Mouse (Mus musculus) heart, embryonic 13.5 days (tissue): ENCODE data around the gene Ago4. TPM values are rescaled to one million over a fixed set of nuclear protein-coding genes. Genes with fewer than 3 reads are reported as not detected.

Experiments
- ATAC-seq: fragments of 200-750 bp; cut with Nextera tagmentation; 2 replicates; pipeline ENCODE4 v1.8.0; 2017; ENCODE audit warnings: moderate TSS enrichment; ENCODE audit not compliant: insufficient number of reproducible peaks, low FRiP score, low TSS enrichment; ENCODE audit errors: extremely low read depth
- H3K27ac ChIP-seq: fragments of 300-500 bp; sonication (generic); replicated peaks from 2 replicates; pipeline ENCODE4 v1.5.1; 2015; ENCODE audit warnings: moderate library complexity, mild to moderate bottlenecking, inconsistent platforms
- H3K27me3 ChIP-seq: fragments of 300-500 bp; sonication (generic); replicated peaks from 2 replicates; pipeline ENCODE4 v1.6.1; 2015; ENCODE audit warnings: mild to moderate bottlenecking, inconsistent platforms
- H3K36me3 ChIP-seq: fragments of 300-500 bp; sonication (generic); 2 replicates; pipeline ENCODE4 v1.6.1; 2015; ENCODE audit warnings: mild to moderate bottlenecking, inconsistent platforms
- H3K4me1 ChIP-seq: fragments of 300-500 bp; sonication (generic); 2 replicates; pipeline ENCODE4 v1.6.1; 2015; ENCODE audit warnings: inconsistent platforms
- H3K4me2 ChIP-seq: fragments of 300-500 bp; sonication (generic); 2 replicates; pipeline ENCODE4 v1.6.1; 2015; ENCODE audit warnings: inconsistent platforms, mild to moderate bottlenecking, moderate library complexity
- H3K4me3 ChIP-seq: fragments of 300-500 bp; sonication (generic); 2 replicates; pipeline ENCODE4 v1.5.1; 2015; ENCODE audit warnings: moderate library complexity, mild to moderate bottlenecking, inconsistent platforms
- H3K9ac ChIP-seq: fragments of 300-500 bp; sonication (generic); 2 replicates; pipeline ENCODE4 v1.6.1; 2015; ENCODE audit warnings: inconsistent platforms, mild to moderate bottlenecking, moderate library complexity
- H3K9me3 ChIP-seq: fragments of 300-500 bp; sonication (generic); 2 replicates; pipeline ENCODE4 v1.6.1; 2016; ENCODE audit warnings: inconsistent platforms
- WGBS: fragments of 180-500 bp; shearing (Covaris S2); methylation state at CpG from one replicate; pipeline ENCODE4 v1.1.7; 2015; ENCODE audit warnings: mixed read lengths; 5-methylcytosine and 5-hydroxymethylcytosine counted together
- polyA plus RNA-seq: library from polyadenylated mRNA; unstranded; fragments of >200 nt; fragmentation: Nextera tagmentation; extraction: Ambion mirVana; gene quantifications from 2 replicates; pipeline ENCODE4 v1.2.1, GENCODE M21; 2015

The Ago4 gene
- polyA plus RNA-seq, 1 experiment from 2014 or later = 0.75 TPM

DNA sequence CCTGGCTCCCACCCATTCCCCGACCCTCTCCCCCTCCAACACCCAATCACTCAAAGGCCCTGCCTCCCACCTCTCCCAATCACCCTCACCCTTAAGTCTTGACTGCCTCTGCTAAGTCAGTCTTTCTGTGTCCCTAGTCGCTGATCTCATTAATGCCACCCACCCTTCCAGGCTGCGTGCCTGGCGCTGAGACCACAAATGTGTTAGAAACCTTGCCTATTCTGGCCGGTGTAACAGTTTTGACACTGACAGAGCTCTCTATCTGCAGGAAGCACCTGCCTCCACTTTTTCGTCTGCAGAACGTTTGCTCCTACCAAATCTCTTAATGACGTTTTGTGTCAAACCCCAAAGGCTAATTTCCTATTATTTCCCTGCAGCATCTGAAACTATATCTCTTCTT lies 64.3 kb downstream of the Ago4 start:
- peak overlapping the region; percentile 61; the same call in 1 of the 2 replicates for H3K27ac ChIP-seq
- peak overlapping the region; percentile 56 for H3K9ac ChIP-seq
- 6% methylated on average over 8 of the region's 8 CpGs for WGBS
- H3K4me2 ChIP-seq = peak overlapping the region; percentile 81
- H3K4me3 ChIP-seq = peak overlapping the region; percentile 96
- no peaks in the 10 kb centered on the region for H3K27me3 ChIP-seq
- H3K4me1 ChIP-seq = peaks cover 43% of the 10 kb centered on the region
- H3K9me3 ChIP-seq = no peaks in the 10 kb centered on the region
- no peaks in the 10 kb centered on the region for H3K36me3 ChIP-seq
- no peak for ATAC-seq

DNA sequence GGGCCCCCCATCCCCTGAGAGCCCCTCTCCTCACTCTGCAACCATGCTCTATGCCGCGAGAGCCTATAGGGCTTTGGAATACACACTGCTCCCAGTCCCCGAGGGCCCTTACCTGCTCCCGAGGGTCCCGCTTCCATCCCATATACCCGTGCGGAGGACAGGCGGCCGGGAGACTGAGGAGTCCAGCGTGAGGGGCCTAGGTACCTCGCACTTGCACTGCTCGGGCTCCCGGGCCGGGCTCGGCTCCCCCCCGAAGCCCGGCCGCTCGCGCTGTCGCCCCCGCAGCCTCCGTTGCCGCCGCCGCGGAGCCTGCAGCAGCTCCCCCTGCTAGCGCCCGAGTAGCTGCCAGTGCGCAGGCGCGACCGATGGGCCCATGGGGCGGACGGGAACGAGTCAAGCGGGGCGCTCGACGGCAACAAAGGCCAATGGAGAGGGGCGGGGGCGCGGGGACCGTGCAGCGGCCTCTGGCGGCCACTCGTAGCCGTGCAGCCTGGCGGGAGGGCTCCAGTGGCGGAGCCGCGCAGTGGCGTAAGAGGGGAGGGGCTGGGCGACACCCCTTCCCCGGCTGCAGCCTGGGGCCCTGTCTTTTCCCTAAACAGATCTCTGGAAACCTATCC lies 64.9 kb downstream of the Ago4 start, which contains the start of gene Ago1:
TSS of gene Ago1 (minus strand) at position 299 of the 617 bp plus-strand sequence.
- Histone ChIP-seq H3K4me1 (peaks cover 43% of the 10 kb centered on the region), H3K9me3 (no peaks in the 10 kb centered on the region), H3K36me3 (no peaks in the 10 kb centered on the region), H3K9ac (peak within 1 kb of the TSS; percentile 94), H3K27ac (peak within 1 kb of the TSS; percentile 86), H3K4me3 (peak within 1 kb of the TSS; percentile 96), H3K4me2 (peak within 1 kb of the TSS; percentile 81), H3K27me3 (no peaks in the 10 kb centered on the region)
- peak; percentile 86 for ATAC-seq
- WGBS = 0% methylated on average over 50 of the region's 55 CpGs

DNA sequence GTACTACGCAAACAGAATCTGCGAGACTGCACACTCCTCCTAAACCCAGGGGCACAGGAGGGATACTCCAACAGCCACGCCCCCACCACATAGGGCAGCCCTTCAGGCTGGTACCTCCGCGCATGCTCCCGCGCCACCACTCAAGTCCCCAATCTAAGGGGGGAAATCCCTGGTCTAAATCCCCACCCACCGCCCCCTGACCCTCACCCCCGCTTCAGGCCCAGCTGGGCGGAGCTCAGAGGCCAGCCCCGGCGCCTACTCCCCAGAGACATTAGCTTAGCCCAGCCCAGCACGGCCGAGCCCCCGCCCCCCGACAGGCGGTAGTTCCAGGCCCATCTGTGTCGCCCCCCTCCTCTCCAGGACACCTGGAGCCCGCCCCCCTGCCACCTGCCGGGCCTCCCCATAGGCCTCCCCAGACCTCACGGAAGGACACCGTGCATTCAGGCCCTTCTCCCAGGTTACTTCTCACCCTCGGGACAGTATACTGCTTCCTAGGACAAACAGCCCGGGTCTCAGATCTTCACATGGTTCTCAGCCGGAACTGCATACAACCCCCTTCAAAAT lies 65.5 kb downstream of the Ago4 start:
- H3K4me1 ChIP-seq = peaks cover 43% of the 10 kb centered on the region
- 1% methylated on average over 25 of the region's 25 CpGs for WGBS
- peak overlapping the region; percentile 94 for H3K9ac ChIP-seq
- no peaks in the 10 kb centered on the region for H3K36me3 ChIP-seq
- peak overlapping the region; percentile 81 for H3K4me2 ChIP-seq
- no peaks in the 10 kb centered on the region for H3K9me3 ChIP-seq
- no peaks in the 10 kb centered on the region for H3K27me3 ChIP-seq
- H3K4me3 ChIP-seq = peak overlapping the region; percentile 96
- ATAC-seq = peak; percentile 72
- peak overlapping the region; percentile 86 for H3K27ac ChIP-seq

DNA sequence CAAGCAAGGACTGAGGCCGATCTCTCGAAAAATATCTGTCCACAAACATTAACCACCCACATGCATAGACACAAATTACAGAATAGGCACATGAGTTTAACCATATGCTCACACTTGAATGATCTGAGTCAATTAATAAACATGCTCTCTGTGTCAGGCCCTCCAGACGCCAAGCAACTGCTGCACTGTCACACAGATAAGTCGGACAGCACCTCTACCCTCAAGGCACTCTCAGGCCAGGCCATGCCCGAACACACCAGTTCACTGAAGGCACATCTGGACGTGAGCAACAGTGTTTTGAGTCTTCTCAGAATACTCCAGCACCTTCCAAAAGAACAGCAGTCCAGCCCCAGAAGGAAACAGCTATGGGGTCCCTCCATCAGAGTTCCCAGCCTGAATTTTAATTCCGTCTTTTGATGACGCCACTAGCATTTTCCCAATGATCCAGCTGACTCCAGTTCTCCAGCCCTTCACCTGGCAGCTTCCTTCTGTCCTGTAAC lies 67.0 kb downstream of the Ago4 start:
- Histone ChIP-seq H3K9ac (peak overlapping the region; percentile 59), H3K27ac (peak overlapping the region; percentile 25; the same call in 1 of the 2 replicates), H3K36me3 (no peaks in the 10 kb centered on the region), H3K4me3 (peak overlapping the region; percentile 10; the same call in 1 of the 2 replicates), H3K4me2 (peak overlapping the region; percentile 41), H3K9me3 (no peaks in the 10 kb centered on the region), H3K4me1 (peaks cover 49% of the 10 kb centered on the region), H3K27me3 (no peaks in the 10 kb centered on the region)
- WGBS = 37% methylated on average over 8 of the region's 8 CpGs
- ATAC-seq = no peak

DNA sequence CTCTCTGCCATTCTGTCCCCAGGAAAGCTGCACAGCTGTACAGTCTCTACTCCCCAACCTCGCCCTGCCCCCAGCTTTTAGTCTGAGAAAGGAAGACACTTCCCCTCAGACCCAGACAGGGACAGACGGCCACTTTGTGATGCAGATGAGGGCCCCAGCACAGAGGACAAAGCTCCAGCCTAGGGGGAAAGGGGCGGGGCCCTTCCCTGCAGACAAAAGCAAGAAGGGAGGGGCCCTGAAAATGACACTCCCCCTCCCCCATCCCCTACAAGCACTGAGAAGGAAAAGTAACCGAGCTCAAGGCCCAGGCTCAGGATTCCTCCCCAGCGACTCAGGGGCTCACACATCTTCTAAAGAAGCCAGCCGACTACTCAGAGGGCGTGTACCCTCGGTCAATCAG lies 67.4 kb downstream of the Ago4 start:
- H3K4me2 ChIP-seq = peak overlapping the region; percentile 41
- peak overlapping the region; percentile 50; the same call in 1 of the 2 replicates for H3K27ac ChIP-seq
- H3K9ac ChIP-seq = peak overlapping the region; percentile 59
- peaks cover 49% of the 10 kb centered on the region for H3K4me1 ChIP-seq
- H3K9me3 ChIP-seq = no peaks in the 10 kb centered on the region
- 10% methylated on average over 8 of the region's 8 CpGs for WGBS
- H3K36me3 ChIP-seq = peaks cover 2% of the 10 kb centered on the region; the same call in 1 of the 2 replicates
- peak overlapping the region; percentile 10; the same call in 1 of the 2 replicates for H3K4me3 ChIP-seq
- H3K27me3 ChIP-seq = no peaks in the 10 kb centered on the region
- ATAC-seq = no peak

DNA sequence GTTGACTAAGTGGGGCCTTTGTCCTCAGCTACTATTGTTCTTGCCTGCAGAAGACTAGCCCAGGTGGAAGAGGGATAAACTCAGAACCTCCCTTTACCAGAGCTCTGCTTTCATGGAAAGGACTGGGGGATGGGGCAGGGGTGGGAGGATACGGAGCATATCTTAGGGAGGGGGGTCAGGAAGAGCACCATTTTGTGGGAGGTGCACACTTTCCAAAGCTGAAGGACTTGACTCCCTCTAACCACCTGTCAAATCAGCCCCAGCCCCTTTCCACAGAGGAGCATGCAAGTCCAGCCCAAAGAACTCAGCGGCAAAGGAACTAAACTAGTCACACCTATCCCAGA lies 68.4 kb downstream of the Ago4 start:
- Histone ChIP-seq H3K27ac (no peak overlapping the region), H3K4me3 (no peak overlapping the region), H3K36me3 (peaks cover 11% of the 10 kb centered on the region), H3K9me3 (no peaks in the 10 kb centered on the region), H3K9ac (no peak overlapping the region), H3K4me2 (peak overlapping the region; percentile 41; the same call in 1 of the 2 replicates), H3K4me1 (peaks cover 49% of the 10 kb centered on the region), H3K27me3 (no peaks in the 10 kb centered on the region)
- 16% methylated on average over 2 of the region's 2 CpGs for WGBS
- ATAC-seq = no peak

DNA sequence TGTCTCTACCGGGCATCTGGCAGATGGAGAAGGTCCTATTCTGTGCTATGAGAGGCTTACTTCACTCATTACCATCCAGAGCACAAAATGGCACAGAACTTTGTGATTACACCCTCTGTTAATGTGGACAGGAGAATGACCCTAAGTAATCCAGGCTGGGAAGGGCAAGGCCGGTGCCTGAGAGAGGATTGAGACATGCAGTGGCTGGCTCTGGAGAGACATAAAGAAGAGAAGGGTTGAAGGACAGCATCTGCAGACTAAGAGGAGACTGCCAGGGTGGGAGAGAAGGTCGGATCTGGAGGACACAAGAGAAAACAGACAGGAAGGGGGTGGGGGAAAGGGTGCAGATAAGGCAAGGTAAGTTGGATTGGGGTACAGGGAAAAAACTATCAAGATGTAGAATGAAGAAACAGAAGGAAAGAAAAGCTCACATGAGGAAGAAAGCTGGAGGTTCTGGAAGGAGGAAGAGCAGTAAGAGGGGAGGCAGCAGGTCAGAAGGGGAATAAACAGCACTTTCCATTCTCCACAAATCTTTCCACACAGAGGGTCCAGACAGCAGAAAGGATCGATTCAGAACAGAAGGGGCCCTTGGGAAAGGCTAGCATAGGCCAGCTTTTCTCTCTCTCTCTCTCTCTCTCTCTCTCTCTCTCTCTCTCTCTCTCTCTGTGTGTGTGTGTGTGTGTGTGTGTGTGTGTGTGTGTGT lies 68.9 kb downstream of the Ago4 start:
- H3K27ac ChIP-seq = no peak overlapping the region
- no peak overlapping the region for H3K9ac ChIP-seq
- peaks cover 53% of the 10 kb centered on the region for H3K4me1 ChIP-seq
- WGBS = 31% methylated on average over 4 of the region's 4 CpGs
- peaks cover 17% of the 10 kb centered on the region for H3K36me3 ChIP-seq
- no peak overlapping the region for H3K4me3 ChIP-seq
- H3K4me2 ChIP-seq = no peak overlapping the region
- H3K27me3 ChIP-seq = no peaks in the 10 kb centered on the region
- no peak for ATAC-seq
- no peaks in the 10 kb centered on the region for H3K9me3 ChIP-seq

DNA sequence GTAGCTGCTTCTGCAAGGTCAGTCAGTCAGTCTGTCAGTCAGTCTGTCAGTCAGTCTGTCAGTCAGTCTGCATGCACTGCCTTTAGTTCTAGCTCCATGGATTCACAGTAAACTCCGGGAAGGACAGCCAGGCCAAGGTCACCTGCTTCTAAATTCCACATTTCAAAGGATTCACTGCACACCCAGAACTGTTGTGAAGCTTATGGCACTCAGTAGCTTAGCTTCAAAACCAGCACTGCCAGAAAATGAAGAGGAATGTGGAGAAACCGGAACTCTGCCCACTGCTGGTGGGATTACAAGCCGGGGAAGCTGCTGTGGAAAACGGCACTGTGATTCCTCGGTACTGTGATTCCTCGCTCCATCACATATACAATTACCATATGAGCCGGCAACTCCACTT lies 77.8 kb downstream of the Ago4 start:
- H3K4me3 ChIP-seq = no peak overlapping the region
- H3K4me2 ChIP-seq = no peak overlapping the region
- WGBS = 87% methylated on average over 7 of the region's 7 CpGs
- H3K27me3 ChIP-seq = no peaks in the 10 kb centered on the region
- H3K9ac ChIP-seq = no peak overlapping the region
- H3K4me1 ChIP-seq = peaks cover 8% of the 10 kb centered on the region; the same call in 1 of the 2 replicates
- no peak overlapping the region for H3K27ac ChIP-seq
- peaks cover 94% of the 10 kb centered on the region for H3K36me3 ChIP-seq
- ATAC-seq = no peak
- no peaks in the 10 kb centered on the region for H3K9me3 ChIP-seq

DNA sequence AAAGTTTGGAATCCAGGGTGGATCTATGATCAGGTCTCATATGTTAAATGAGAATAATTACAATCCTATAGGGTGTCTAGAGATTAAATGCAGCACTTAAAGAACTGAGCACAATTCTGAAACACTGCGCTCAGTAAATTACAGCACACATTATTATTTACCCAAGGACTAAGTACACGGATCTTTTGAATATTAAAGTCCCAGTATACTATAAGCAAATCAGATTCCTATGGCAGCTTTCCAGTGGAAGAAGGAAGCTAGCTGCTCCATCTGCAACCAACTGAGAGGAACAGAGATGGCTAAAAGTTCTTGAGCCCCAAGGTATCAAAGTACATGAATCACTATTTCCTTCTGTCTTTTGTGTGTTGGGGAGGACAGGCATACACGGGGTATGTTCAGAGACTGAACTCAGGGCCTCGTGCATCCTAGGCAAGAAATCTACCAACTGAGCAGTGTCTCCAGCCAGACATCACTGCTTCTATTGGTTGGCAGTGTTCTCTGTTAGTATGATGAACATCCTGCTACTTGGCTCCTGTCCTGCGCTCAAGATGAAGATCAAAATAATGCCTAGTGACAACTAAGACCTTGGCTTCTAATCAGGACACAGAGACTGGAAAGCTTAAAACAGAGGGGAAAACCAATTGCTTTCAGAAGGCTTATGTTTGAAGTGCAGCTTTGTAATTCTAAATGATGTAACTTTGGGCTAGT lies 78.6 kb downstream of the Ago4 start:
- H3K9ac ChIP-seq = no peak overlapping the region
- WGBS = 89% methylated on average over 5 of the region's 5 CpGs
- no peaks in the 10 kb centered on the region for H3K27me3 ChIP-seq
- peaks cover 91% of the 10 kb centered on the region for H3K36me3 ChIP-seq
- no peak for ATAC-seq
- H3K4me3 ChIP-seq = no peak overlapping the region
- peaks cover 7% of the 10 kb centered on the region; the same call in 1 of the 2 replicates for H3K4me1 ChIP-seq
- H3K4me2 ChIP-seq = no peak overlapping the region
- no peaks in the 10 kb centered on the region for H3K9me3 ChIP-seq
- no peak overlapping the region for H3K27ac ChIP-seq

DNA sequence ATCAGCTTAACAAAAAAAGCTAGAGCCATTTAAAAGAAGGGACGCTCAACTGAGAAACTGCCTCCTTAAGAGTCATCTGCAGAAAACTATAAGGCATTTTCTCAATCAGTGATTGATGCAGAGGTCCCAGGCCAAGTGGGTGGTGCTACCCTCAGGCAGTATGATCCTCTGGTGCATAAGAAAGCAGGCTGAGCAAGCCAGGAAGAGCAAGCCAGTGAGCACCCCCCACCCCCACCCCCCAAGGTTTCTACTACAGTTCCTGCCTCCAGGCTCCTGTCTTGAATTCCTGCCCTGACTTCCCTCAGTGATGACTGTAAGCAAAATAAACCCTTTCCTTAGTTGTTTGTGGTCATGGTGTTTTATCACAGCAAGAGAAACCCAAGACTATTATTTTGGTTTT lies 83.0 kb downstream of the Ago4 start:
- WGBS = 82% methylated on average over 1 of the region's 1 CpGs
- Histone ChIP-seq H3K9me3 (no peaks in the 10 kb centered on the region), H3K9ac (no peak overlapping the region), H3K27me3 (no peaks in the 10 kb centered on the region), H3K4me2 (no peak overlapping the region), H3K36me3 (peaks cover 81% of the 10 kb centered on the region), H3K4me3 (no peak overlapping the region), H3K27ac (no peak overlapping the region), H3K4me1 (no peaks in the 10 kb centered on the region)
- no peak for ATAC-seq

DNA sequence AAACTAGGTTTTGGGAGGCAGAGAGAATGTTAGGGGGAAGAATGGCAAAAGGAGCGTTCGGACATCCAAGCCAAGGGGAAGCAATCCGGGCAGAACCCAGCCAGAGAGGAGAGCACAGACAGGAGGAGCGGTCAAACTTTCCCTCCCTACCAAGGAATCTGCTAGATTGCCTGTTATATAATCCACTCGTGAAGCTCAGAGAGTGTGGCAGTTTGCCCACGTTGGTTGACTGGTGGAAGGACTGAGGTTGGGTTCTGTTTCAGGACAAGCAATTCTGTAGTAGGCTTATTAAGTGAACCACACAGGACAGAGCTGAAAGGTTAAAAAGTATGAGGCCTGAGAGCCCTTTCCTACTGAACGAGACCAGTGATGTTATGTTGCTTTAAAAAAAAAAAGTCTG lies 86.1 kb downstream of the Ago4 start:
- Histone ChIP-seq H3K4me3 (no peak overlapping the region), H3K27me3 (no peaks in the 10 kb centered on the region), H3K4me1 (peaks cover 14% of the 10 kb centered on the region), H3K36me3 (peaks cover 60% of the 10 kb centered on the region), H3K27ac (no peak overlapping the region), H3K9me3 (no peaks in the 10 kb centered on the region), H3K9ac (no peak overlapping the region), H3K4me2 (no peak overlapping the region)
- WGBS = 76% methylated on average over 7 of the region's 7 CpGs
- no peak for ATAC-seq
